ENCODE assay signal across 8 mouse cellular contexts in genomic region chr9:63756581-63757461, GRCm38 (mm10). TPM values are rescaled to one million over a fixed set of nuclear protein-coding genes. Genes with fewer than 3 reads are reported as not detected.
DNase-seq lines count a peak whose midpoint lies in the region; ATAC-seq and TF ChIP-seq lines count a peak whose summit lies in the region.

No protein-coding gene starts in this region.

- peak overlapping the region; percentile 88 for H3K27ac ChIP-seq in cortical plate, adult 2 months (ENCODE audit: insufficient read depth, low read length)
- peak overlapping the region; percentile 93 for H3K27ac ChIP-seq in heart, postnatal 0 days (ENCODE audit: low read depth)
- H3K27ac ChIP-seq in midbrain, embryonic 14.5 days (replicated peaks; ENCODE audit: low read depth, low read length) = peak overlapping the region; percentile 77

- under 1% methylated on average over 46 of the region's 47 CpGs for WGBS in heart, postnatal 0 days
- under 1% methylated on average over 47 of the region's 47 CpGs for WGBS in midbrain, embryonic 14.5 days

- TF ChIP-seq EP300 in heart, postnatal 0 days (IDR thresholded peaks at IDR 0.05; ENCODE audit: low read depth) = no peak

- no peak for ATAC-seq in erythroblast, adult 5-6 weeks (replicated peaks; ENCODE audit: low FRiP score, poor library complexity, severe bottlenecking)
- ATAC-seq in G1E (ENCODE audit: extremely low read depth, insufficient number of reproducible peaks, low FRiP score, poor library complexity, severe bottlenecking) = no peak
- ATAC-seq in heart, postnatal 0 days (ENCODE audit: insufficient read depth, low read depth) = peak; percentile 8; the same call in 1 of the 2 replicates
- peak; percentile 49; the same call in 1 of the 2 replicates for ATAC-seq in midbrain, embryonic 14.5 days (ENCODE audit: low FRiP score, low TSS enrichment)

- peaks cover 5% of the 10 kb centered on the region for H3K9me3 ChIP-seq in erythroblast, embryonic 14.5 days (ENCODE audit: control insufficient read depth, low read length)
- H3K9me3 ChIP-seq in G1E (replicated peaks) = no peaks in the 10 kb centered on the region
- 0 out of 2 replicates have a peak, but pooled peaks cover 3% of the 10 kb centered on the region for H3K9me3 ChIP-seq in heart, postnatal 0 days (replicated peaks; ENCODE audit: control insufficient read depth, low read length)
- no peaks in the 10 kb centered on the region for H3K9me3 ChIP-seq in midbrain, embryonic 14.5 days (ENCODE audit: control insufficient read depth, low read length)

- H3K36me3 ChIP-seq in erythroblast, embryonic 14.5 days (ENCODE audit: control insufficient read depth) = peaks cover 2% of the 10 kb centered on the region
- H3K36me3 ChIP-seq in G1E (replicated peaks) = no peaks in the 10 kb centered on the region
- H3K36me3 ChIP-seq in heart, postnatal 0 days (replicated peaks; ENCODE audit: control insufficient read depth, insufficient read depth, low read length) = no peaks in the 10 kb centered on the region
- H3K36me3 ChIP-seq in midbrain, embryonic 14.5 days (ENCODE audit: control insufficient read depth, insufficient read depth, low read length) = no peaks in the 10 kb centered on the region

- intact Hi-C loops in left cerebral cortex, postnatal 14 days (cut with DNase I) = loop anchor here (5.0 kb wide), 1 partner anchor 100 kb away; no protein-coding TSS in a partner anchor

- TF ChIP-seq CTCF in G1E (IDR thresholded peaks at IDR 0.05; ENCODE audit: low read depth, low read length) = no peak
- no peak for TF ChIP-seq CTCF in cortical plate, adult 2 months (IDR thresholded peaks at IDR 0.05; ENCODE audit: extremely low read depth, insufficient read depth, low read length)
- TF ChIP-seq CTCF in heart, postnatal 0 days (IDR thresholded peaks at IDR 0.05; ENCODE audit: low read depth) = no peak

- DNase-seq in G1E (ENCODE audit: low spot score) = no peak
- DNase-seq in heart, postnatal 0 days (ENCODE audit: low spot score) = peak; percentile 28
- DNase-seq in left cerebral cortex, postnatal 14 days (ENCODE audit: low spot score in 2 of 2) = peak; percentile 72 to 79
- DNase-seq in midbrain, embryonic 14.5 days = peak; percentile 67
- peak; percentile 48 to 52 for DNase-seq in thymus, adult 18-20 months

- peak overlapping the region; percentile 83 for H3K9ac ChIP-seq in heart, postnatal 0 days (replicated peaks; ENCODE audit: low read depth, low read length)
- peak overlapping the region; percentile 57 for H3K9ac ChIP-seq in midbrain, embryonic 14.5 days (replicated peaks; ENCODE audit: low read length)

- H3K27me3 ChIP-seq in erythroblast, embryonic 14.5 days (ENCODE audit: control insufficient read depth) = no peaks in the 10 kb centered on the region
- peaks cover 31% of the 10 kb centered on the region; the same call in 1 of the 2 replicates for H3K27me3 ChIP-seq in G1E (ENCODE audit: insufficient read depth, low read length)
- H3K27me3 ChIP-seq in heart, postnatal 0 days (ENCODE audit: control insufficient read depth, insufficient read depth, low read length) = no peaks in the 10 kb centered on the region
- H3K27me3 ChIP-seq in midbrain, embryonic 14.5 days (ENCODE audit: control insufficient read depth, insufficient read depth, low read length) = no peaks in the 10 kb centered on the region; the same call in 1 of the 2 replicates

- peak overlapping the region; percentile 99 for H3K4me2 ChIP-seq in heart, postnatal 0 days (ENCODE audit: low read depth, low read length)
- H3K4me2 ChIP-seq in midbrain, embryonic 14.5 days (ENCODE audit: low read length) = peak overlapping the region; percentile 100

- peak; percentile 17; the same call in 1 of the 2 replicates for TF ChIP-seq POLR2A in cortical plate, adult 2 months (IDR thresholded peaks at IDR 0.05; ENCODE audit: extremely low read depth, insufficient read depth, low read length)

- peak overlapping the region; percentile 82 for H3K4me3 ChIP-seq in erythroblast, embryonic 14.5 days (replicated peaks)
- peak overlapping the region; percentile 59 for H3K4me3 ChIP-seq in G1E (ENCODE audit: low read depth, low read length)
- peak overlapping the region; percentile 84 for H3K4me3 ChIP-seq in cortical plate, adult 2 months (ENCODE audit: insufficient read depth, low read length)
- H3K4me3 ChIP-seq in heart, postnatal 0 days (ENCODE audit: low read depth, low read length) = peak overlapping the region; percentile 80
- peak overlapping the region; percentile 57 for H3K4me3 ChIP-seq in midbrain, embryonic 14.5 days (replicated peaks; ENCODE audit: low read depth, low read length)

- H3K4me1 ChIP-seq in erythroblast, embryonic 14.5 days (ENCODE audit: control insufficient read depth) = peaks cover 76% of the 10 kb centered on the region
- no peaks in the 10 kb centered on the region; the same call in 1 of the 2 replicates for H3K4me1 ChIP-seq in G1E (ENCODE audit: insufficient read depth, low read depth, low read length)
- peaks cover 11% of the 10 kb centered on the region for H3K4me1 ChIP-seq in cortical plate, adult 2 months (ENCODE audit: control insufficient read depth, insufficient read depth, low read length)
- peaks cover 43% of the 10 kb centered on the region for H3K4me1 ChIP-seq in heart, postnatal 0 days (ENCODE audit: control insufficient read depth, insufficient read depth)
- H3K4me1 ChIP-seq in midbrain, embryonic 14.5 days (ENCODE audit: control insufficient read depth, insufficient read depth, low read length) = peaks cover 44% of the 10 kb centered on the region

RNA-seq across cellular contexts. Expression of gene Smad3, which starts 1.0 kb away (rescaled TPM):
- polyA plus RNA-seq in erythroblast, embryonic 14.5 days (2012) = 0.06 and 0.24 TPM in 2 replicates
- 3.5 and 14.6 TPM in 2 replicates for total RNA-seq in erythroblast, adult 5-6 weeks (2015; ENCODE audit: low replicate concordance)
- 2.7 and 2.8 TPM in 2 replicates for total RNA-seq in erythroblast, adult 5-6 weeks (2017; ENCODE audit: low replicate concordance)
- total RNA-seq in G1E (2014; fragmentation: Nextera tagmentation) (1.2 and 2.2 TPM in 2 replicates), G1E (2017) (3.2 and 4.8 TPM in 2 replicates)
- 0.69 and 0.87 TPM in 2 replicates for polyA plus RNA-seq in G1E (2012)
- polyA plus RNA-seq in cortical plate, adult 2 months (2012; rRNA removed) = 40.3 and 46.8 TPM in 2 replicates
- 25.9 and 30.2 TPM in 2 replicates for total RNA-seq in heart, postnatal 0 days (2014; rRNA removed; ENCODE audit: low replicate concordance)
- polyA plus RNA-seq in heart, postnatal 0 days (2015; fragmentation: Nextera tagmentation; extraction: Ambion mirVana) = 6.0 and 6.4 TPM in 2 replicates
- total RNA-seq in left cerebral cortex, postnatal 14 days (2021) = 10 to 100 TPM; 36.9 to 38.3 TPM
- 4.9 and 7.7 TPM in 2 replicates for polyA plus RNA-seq in midbrain, embryonic 14.5 days (2014; fragmentation: Nextera tagmentation; extraction: Ambion mirVana)

Comparison
In these comparisons a context has a peak if more than half of its experiments do, and no peak if none do; other contexts are left out.
1. ATAC-seq: peak in heart, postnatal 0 days (single experiment) and midbrain, embryonic 14.5 days (single experiment); none in erythroblast, adult 5-6 weeks (single experiment) and G1E (single experiment).
2. Peak in every context shown above with its lines, with median percentiles within 50 percentile points of each other: H3K4me3 ChIP-seq and H3K27ac ChIP-seq.